Mouse (Mus musculus): ENCODE measurements at regions not wholly inside any gene's neighbourhood (a gene's known extent, or its start where the extent isn't known, plus 50 kb on each side); places are given as distances from the start of the nearest gene placed in this dataset.

GRCm38 (mm10) chr11:79881812-79882211 lies 80.4 kb downstream of the Utp6 start:
- no peak overlapping the region for H3K9ac ChIP-seq
- no peak overlapping the region for H3K27ac ChIP-seq
- no peaks in the 10 kb centered on the region for H3K9me3 ChIP-seq
- H3K27me3 ChIP-seq = no peaks in the 10 kb centered on the region
- 70% methylated on average over 4 of the region's 4 CpGs for WGBS
- H3K36me3 ChIP-seq = no peaks in the 10 kb centered on the region
- H3K4me3 ChIP-seq = no peak overlapping the region
- H3K4me1 ChIP-seq = no peaks in the 10 kb centered on the region
- no peak for ATAC-seq (ENCODE audit: insufficient number of reproducible peaks, insufficient read depth, low FRiP score, low TSS enrichment, low read depth)
- no peak overlapping the region for H3K4me2 ChIP-seq

GRCm38 (mm10) chr11:79878091-79878490 lies 84.1 kb downstream of the Utp6 start:
- no peaks in the 10 kb centered on the region for H3K9me3 ChIP-seq
- no peaks in the 10 kb centered on the region for H3K36me3 ChIP-seq
- H3K27ac ChIP-seq = no peak overlapping the region
- H3K27me3 ChIP-seq = no peaks in the 10 kb centered on the region
- H3K4me1 ChIP-seq = no peaks in the 10 kb centered on the region
- no peak overlapping the region for H3K4me2 ChIP-seq
- ATAC-seq (ENCODE audit: insufficient number of reproducible peaks, insufficient read depth, low FRiP score, low TSS enrichment, low read depth) = no peak
- no peak overlapping the region for H3K4me3 ChIP-seq
- WGBS = 84% methylated on average over 7 of the region's 7 CpGs
- H3K9ac ChIP-seq = no peak overlapping the region

GRCm38 (mm10) chr11:79877184-79877745 lies 84.9 kb downstream of the Utp6 start:
- H3K27me3 ChIP-seq = no peaks in the 10 kb centered on the region
- no peaks in the 10 kb centered on the region for H3K4me1 ChIP-seq
- no peak overlapping the region for H3K4me3 ChIP-seq
- H3K9me3 ChIP-seq = no peaks in the 10 kb centered on the region
- H3K27ac ChIP-seq = no peak overlapping the region
- no peak for ATAC-seq (ENCODE audit: insufficient number of reproducible peaks, insufficient read depth, low FRiP score, low TSS enrichment, low read depth)
- H3K36me3 ChIP-seq = no peaks in the 10 kb centered on the region
- no peak overlapping the region for H3K9ac ChIP-seq
- H3K4me2 ChIP-seq = no peak overlapping the region
- 35% methylated on average over 3 of the region's 3 CpGs for WGBS

GRCm38 (mm10) chr11:79871783-79872628 lies 90.2 kb downstream of the Utp6 start:
- Histone ChIP-seq H3K9me3 (no peaks in the 10 kb centered on the region), H3K36me3 (no peaks in the 10 kb centered on the region), H3K9ac (no peak overlapping the region), H3K27ac (no peak overlapping the region), H3K4me1 (peaks cover 17% of the 10 kb centered on the region), H3K4me2 (no peak overlapping the region), H3K4me3 (no peak overlapping the region), H3K27me3 (no peaks in the 10 kb centered on the region)
- no peak for ATAC-seq (ENCODE audit: insufficient number of reproducible peaks, insufficient read depth, low FRiP score, low TSS enrichment, low read depth)
- 84% methylated on average over 10 of the region's 10 CpGs for WGBS

GRCm38 (mm10) chr11:79870189-79870588 lies 92.0 kb downstream of the Utp6 start:
- Histone ChIP-seq H3K9ac (0 out of 2 replicates have a peak overlapping the region, but pooled peaks have one; percentile 27), H3K27me3 (no peaks in the 10 kb centered on the region), H3K4me3 (no peak overlapping the region), H3K27ac (peak overlapping the region; percentile 44; the same call in 1 of the 2 replicates), H3K4me2 (no peak overlapping the region), H3K9me3 (no peaks in the 10 kb centered on the region), H3K4me1 (peaks cover 17% of the 10 kb centered on the region), H3K36me3 (no peaks in the 10 kb centered on the region)
- WGBS = 32% methylated on average over 5 of the region's 5 CpGs
- no peak for ATAC-seq (ENCODE audit: insufficient number of reproducible peaks, insufficient read depth, low FRiP score, low TSS enrichment, low read depth)

- Histone ChIP-seq H3K27ac (no peak overlapping the region), H3K4me2 (no peak overlapping the region), H3K36me3 (no peaks in the 10 kb centered on the region), H3K9me3 (no peaks in the 10 kb centered on the region), H3K9ac (no peak overlapping the region), H3K4me1 (peaks cover 22% of the 10 kb centered on the region), H3K27me3 (no peaks in the 10 kb centered on the region), H3K4me3 (no peak overlapping the region)
- WGBS = 58% methylated on average over 5 of the region's 5 CpGs
- ATAC-seq (ENCODE audit: insufficient number of reproducible peaks, insufficient read depth, low FRiP score, low TSS enrichment, low read depth) = no peak
These were observed 93.2 kb downstream of the Utp6 start for GRCm38 (mm10) chr11:79869009-79869408.

GRCm38 (mm10) chr11:79864836-79865235 lies 97.4 kb downstream of the Utp6 start:
- no peaks in the 10 kb centered on the region for H3K9me3 ChIP-seq
- H3K4me2 ChIP-seq = no peak overlapping the region
- 46% methylated on average over 5 of the region's 5 CpGs for WGBS
- H3K4me3 ChIP-seq = no peak overlapping the region
- ATAC-seq (ENCODE audit: insufficient number of reproducible peaks, insufficient read depth, low FRiP score, low TSS enrichment, low read depth) = no peak
- H3K27me3 ChIP-seq = no peaks in the 10 kb centered on the region
- no peak overlapping the region for H3K27ac ChIP-seq
- H3K4me1 ChIP-seq = peaks cover 21% of the 10 kb centered on the region
- H3K36me3 ChIP-seq = no peaks in the 10 kb centered on the region
- H3K9ac ChIP-seq = no peak overlapping the region

- Histone ChIP-seq H3K36me3 (no peaks in the 10 kb centered on the region), H3K9me3 (no peaks in the 10 kb centered on the region), H3K27me3 (no peaks in the 10 kb centered on the region), H3K4me2 (no peak overlapping the region), H3K4me3 (no peak overlapping the region), H3K9ac (no peak overlapping the region), H3K27ac (no peak overlapping the region), H3K4me1 (peaks cover 15% of the 10 kb centered on the region; the same call in 1 of the 2 replicates)
- no peak for ATAC-seq (ENCODE audit: insufficient number of reproducible peaks, insufficient read depth, low FRiP score, low TSS enrichment, low read depth)
- 84% methylated on average over 14 of the region's 14 CpGs for WGBS
These were observed 98.6 kb downstream of the Utp6 start for GRCm38 (mm10) chr11:79863487-79864175.

- H3K9ac ChIP-seq = no peak overlapping the region
- WGBS = 26% methylated on average over 12 of the region's 12 CpGs
- H3K4me2 ChIP-seq = no peak overlapping the region
- no peaks in the 10 kb centered on the region for H3K9me3 ChIP-seq
- no peak for ATAC-seq (ENCODE audit: insufficient number of reproducible peaks, insufficient read depth, low FRiP score, low TSS enrichment, low read depth)
- no peak overlapping the region for H3K4me3 ChIP-seq
- H3K4me1 ChIP-seq = peaks cover 26% of the 10 kb centered on the region; the same call in 1 of the 2 replicates
- H3K27ac ChIP-seq = no peak overlapping the region
- H3K36me3 ChIP-seq = no peaks in the 10 kb centered on the region
- no peaks in the 10 kb centered on the region for H3K27me3 ChIP-seq
These were observed 101.6 kb downstream of the Utp6 start for GRCm38 (mm10) chr11:79860611-79861067.

GRCm38 (mm10) chr11:79856376-79856775 lies 105.8 kb downstream of the Utp6 start:
- Histone ChIP-seq H3K4me3 (no peak overlapping the region), H3K4me1 (peaks cover 35% of the 10 kb centered on the region), H3K9ac (no peak overlapping the region), H3K36me3 (no peaks in the 10 kb centered on the region), H3K4me2 (no peak overlapping the region), H3K9me3 (no peaks in the 10 kb centered on the region), H3K27me3 (no peaks in the 10 kb centered on the region), H3K27ac (peak overlapping the region; percentile 77)
- ATAC-seq (ENCODE audit: insufficient number of reproducible peaks, insufficient read depth, low FRiP score, low TSS enrichment, low read depth) = no peak
- 44% methylated on average over 5 of the region's 5 CpGs for WGBS

GRCm38 (mm10) chr11:79849545-79849944 lies 112.6 kb downstream of the Utp6 start:
- Histone ChIP-seq H3K27me3 (no peaks in the 10 kb centered on the region), H3K4me1 (peaks cover 14% of the 10 kb centered on the region), H3K36me3 (no peaks in the 10 kb centered on the region), H3K27ac (no peak overlapping the region), H3K4me3 (no peak overlapping the region), H3K9ac (no peak overlapping the region), H3K4me2 (no peak overlapping the region), H3K9me3 (no peaks in the 10 kb centered on the region)
- WGBS = 79% methylated on average over 3 of the region's 3 CpGs
- ATAC-seq (ENCODE audit: insufficient number of reproducible peaks, insufficient read depth, low FRiP score, low TSS enrichment, low read depth) = no peak

Measured in embryonic facial prominence, embryonic 13.5 days (tissue).